Mouse (Mus musculus) ovary, adult 18-20 months (tissue): ENCODE results near the gene Tnfaip8l1.

Experiments used
- DNase-seq: peaks from one replicate; pipeline ENCODE4 v3.0.0; 2022; ENCODE audit warnings: low spot score, mixed read lengths

Gene Tnfaip8l1

DNA sequence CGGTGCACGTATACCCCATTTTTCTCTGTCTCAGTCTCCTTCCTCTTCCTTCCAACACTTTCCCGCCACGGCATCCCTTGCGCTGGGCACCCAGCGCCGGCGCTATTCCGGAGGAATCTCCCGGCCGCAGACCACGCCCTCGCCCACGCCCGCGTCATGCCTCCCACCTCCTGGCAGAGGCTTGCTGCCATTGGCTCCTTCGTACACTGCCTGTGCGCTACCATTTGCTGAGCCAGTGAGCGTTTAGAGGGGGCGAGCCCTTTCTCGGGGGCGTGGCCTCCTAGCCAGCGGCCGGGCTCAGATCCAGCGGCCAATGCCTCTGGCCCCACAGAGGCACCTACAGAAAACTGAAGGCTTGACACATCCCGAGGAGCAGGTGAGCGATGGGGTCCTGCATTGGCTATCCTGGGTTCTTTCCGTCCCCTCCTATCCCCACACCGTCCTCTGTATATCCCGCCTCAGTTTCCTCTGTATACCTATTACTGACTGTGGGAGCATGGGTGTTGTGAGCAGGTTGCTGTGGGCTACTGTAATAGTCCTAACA lies at the start of gene Tnfaip8l1:
TSS of gene Tnfaip8l1 (plus strand) at position 247 of the 544 bp plus-strand sequence.
- DNase-seq, result peak; percentile 93

DNA sequence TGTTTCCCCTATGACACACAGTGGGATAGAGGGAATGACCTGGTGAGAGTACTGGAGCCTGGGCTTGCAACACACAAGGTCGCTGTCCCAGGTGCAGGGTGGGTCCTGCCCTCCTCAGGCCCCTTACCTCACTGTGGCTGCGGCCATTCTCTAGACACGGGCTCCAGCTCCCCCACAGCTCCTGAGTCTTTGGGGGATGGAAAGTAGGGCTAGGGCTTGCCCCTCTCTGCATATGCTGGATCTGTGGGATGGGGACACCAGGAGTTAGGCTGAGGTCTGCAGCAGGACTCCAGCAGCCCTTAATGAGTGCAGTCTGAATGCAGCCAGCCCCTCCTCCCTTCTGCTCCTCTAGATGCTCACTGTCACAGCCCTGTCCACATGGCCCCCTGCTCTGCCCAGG lies 49.5 kb upstream of the Tnfaip8l1 start:
- DNase-seq, result no peak

DNA sequence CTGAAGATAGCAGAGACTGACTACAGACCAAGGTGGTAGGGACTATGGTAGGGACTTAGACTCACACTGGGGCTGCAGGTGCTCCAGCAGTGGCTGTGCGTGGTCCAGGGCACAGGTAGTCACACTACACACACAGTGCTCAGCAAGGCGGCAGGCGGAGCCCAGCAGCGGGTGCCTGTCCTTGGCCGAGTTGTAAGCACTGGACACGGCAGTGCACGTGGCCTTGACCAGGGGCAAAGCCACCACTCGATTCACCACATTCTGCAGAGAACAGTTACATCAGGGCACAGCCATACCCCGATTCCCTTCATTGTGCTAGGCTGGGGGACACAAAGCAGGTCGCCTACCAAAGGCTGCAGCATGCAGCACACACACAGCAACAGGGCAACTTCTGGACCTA lies 46.1 kb upstream of the Tnfaip8l1 start:
- DNase-seq, result no peak

DNA sequence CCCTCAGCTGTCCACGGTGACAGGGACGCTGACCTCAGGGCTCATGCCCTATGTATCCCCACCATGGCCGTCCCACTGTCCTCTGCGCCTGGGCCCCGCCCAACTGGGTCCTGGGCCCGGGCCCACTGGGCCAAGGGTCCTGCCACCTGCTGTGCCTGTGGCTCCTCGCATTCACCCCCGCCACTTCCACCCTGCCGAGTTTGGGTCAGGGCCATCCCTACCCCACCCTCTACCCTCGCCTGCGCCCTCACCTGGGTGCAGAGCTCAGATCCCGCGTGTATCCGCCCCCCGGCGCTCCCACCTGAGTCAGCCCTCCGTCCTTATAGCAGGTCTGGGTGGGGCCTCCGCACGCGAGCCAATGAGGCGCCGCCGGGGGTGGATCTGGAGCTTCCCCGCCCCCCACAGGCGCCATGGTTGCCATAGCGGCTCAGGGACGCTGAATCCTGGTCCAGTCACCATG lies 45.0 kb upstream of the Tnfaip8l1 start, which contains the start of gene Plin5:
TSS of gene Plin5 (minus strand) at position 346 of the 460 bp plus-strand sequence.
- DNase-seq, result no peak

DNA sequence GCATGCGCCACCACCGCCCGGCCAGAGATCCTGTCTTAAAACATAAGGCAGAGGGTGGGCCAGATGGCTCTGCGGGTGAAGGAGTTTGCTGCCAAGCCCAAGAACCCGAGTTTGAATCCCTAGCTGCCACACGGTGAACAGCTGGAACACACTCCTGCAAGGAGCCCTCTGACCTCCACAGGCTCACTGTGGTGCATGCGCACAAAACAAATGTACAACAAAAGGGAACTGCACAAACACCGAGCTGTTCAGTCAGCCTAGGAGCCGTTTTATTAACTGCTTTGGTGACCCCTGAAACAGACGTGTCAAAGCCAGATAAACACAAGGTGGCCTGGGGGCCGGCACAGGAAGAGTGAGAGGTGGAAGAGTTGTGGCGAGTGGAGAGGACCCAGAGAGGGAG lies 42.8 kb upstream of the Tnfaip8l1 start:
- no peak for DNase-seq

DNA sequence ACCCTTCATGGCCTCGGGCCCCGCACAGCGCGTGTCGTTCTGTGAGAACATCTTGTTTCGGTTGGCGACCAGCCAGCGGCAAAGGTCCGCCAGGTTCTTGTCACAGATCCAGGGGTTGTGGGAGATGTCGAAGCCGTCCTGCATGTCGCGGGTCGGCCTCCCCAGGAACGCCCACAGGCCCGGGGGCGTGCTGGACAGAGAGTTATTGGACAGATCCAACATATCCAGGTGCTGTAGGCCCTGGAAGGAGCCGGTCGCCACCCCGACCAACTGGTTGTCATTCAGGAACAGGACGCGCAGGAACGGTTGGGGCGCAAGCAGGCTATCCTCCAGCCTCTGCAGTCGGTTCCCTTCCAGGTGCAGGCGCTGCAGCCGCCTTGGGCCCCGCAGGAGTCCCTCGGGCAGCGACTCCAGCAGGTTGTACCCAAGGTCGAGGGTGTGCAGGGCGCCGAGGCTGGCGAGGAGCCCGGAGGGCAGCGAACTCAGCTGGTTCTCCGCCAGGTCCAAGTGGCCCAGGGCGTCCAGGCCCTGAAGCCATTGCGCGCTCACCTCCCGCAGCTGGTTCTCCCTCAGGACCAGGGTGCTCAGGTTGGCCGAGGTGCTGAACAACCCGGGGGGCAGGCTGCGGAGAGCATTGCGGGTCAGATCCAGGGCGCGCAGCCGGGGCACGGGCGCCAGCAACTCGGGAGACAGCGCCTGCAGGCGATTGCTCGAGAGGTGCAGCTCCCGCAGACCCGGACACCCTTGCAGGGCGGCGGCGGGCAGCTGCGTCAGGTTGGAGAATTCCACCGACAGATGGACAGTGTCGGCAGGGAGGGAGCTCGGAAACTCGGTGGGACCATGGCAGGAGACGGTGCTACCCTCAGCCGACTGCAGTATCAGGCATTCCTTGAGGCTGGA lies 42.0 kb upstream of the Tnfaip8l1 start:
- peak; percentile 52 for DNase-seq

DNA sequence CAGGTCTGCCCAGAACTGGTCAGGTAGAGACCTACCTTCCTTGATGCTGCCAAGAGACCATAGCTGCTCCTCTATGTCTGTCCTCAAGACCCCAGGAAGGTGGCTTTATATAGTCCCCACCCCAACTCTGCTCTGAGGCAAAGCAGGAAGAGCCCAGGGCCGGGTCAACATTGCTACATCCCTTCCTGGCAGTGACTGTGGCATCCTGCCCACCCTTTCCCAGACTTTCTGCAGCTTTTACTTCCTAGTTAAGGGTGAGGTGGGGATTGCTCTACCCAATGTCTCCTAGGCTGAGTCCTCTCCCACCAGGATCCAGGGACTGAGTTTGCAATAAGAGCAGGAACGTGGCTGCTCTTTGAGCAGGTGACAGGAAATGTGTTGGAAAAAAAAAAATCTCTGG lies 40.5 kb upstream of the Tnfaip8l1 start, which contains the start of gene Lrg1:
TSS of gene Lrg1 (minus strand) at position 176 of the 400 bp plus-strand sequence.
- no peak for DNase-seq

DNA sequence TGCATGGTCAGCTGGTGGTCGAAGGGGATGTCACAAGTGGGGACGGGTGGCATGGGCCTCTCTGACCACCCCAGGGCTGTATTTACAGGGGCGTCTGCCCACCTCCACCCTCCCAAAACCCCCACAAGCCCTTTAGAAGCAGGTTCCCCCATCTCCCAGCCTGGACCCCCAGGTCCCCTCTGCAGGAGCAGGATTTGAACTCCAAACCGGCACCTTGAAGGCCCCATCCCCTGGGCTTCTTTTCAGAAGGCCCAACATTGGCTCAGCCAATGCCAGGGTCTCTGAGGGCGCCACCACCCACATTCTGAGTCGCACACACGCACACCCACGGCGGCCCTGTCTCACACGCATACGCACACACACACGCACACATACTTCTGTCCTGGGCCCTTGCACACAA lies 39.1 kb upstream of the Tnfaip8l1 start:
- DNase-seq, result no peak

DNA sequence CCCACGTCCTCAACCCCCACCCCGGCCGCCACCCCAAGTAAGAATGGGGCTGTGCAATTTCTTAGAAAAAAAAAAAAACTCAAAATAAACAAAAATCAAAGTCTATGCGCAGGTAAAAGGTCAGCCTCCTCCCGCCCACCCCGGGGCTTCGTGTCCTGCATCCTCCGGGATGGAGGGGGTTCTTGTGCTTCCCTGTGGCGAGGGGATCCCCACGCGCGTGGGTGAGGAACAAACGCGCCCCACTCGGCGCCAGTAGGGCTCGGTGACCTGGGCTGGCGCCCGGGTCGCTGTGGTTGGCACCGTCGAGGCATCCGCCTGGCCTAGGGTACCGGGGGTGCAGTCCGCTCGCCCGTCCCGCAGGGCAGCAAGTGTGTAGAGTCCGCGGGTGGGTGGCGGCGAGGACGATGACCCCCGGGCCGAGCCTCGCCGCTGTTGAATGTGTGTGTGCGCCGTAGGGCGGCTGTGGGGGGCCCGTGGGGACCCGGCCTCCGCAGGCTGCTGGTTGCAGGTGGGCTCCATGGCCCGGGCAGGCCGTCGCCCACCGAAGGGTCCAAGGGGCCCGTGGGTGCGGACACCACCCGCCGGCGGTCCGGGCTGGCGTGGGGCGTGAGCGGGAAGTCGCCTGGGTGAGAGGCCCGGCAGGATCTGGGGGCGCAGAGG lies 38.5 kb upstream of the Tnfaip8l1 start:
- no peak for DNase-seq

DNA sequence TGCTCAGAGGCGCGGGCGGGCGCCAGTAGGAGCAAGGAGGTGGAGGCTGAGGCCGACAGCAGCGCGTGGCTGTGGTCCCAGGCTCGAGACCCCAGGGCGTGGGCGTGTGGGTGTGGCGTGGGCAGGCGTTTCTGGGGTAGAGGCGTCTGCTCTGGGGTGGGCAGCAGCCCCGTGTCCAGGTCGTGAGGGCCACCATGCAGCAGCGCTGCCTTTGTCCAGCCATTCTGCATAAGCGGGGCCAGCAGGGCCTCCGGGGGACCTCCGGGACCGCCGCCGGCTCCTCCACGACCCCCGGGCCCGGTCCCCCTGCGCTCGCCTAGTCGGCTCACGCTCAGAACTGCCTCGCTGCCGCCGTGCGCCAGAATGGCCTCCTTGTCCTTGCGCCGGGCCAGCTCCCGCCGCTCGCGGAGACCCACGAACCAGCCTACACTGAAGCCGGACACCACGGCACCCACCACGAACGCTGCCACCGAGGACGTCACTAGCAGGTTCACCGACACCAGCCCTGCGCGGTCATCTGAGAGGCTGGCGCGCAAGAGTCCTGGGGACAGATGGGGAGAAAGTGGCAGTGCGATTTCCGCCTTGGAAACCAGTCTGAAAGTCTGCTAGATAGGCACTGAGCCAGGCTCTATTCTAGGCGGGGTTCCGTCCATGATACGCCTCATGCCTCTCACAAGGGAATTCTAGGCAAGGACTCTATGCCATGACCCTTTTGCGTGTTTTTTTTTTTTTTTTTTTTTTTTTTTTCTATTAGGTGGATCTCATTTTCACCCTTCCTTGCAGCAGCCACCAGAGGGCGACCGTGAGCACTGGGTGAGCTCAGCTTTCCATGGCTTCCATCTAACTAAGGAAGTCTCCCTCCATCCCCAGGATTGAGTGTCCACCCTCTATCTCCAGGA lies 37.7 kb upstream of the Tnfaip8l1 start:
- no peak for DNase-seq

DNA sequence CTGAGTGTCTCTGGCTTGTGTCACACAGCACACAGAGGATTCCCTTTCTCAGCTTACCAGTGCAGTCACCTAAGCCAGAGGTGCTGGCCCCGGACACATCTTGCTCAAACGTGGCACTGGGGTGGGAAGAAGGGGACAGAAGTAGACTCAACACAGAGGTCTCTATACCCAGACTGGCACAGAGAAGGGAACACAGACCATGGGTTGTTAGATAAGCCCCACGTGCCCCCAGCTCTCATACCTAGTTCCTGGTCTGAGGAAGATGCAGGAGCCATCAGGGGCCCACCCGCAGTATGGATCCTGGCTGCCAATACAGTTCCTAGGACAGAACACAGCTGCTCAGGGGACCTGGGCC lies 37.0 kb upstream of the Tnfaip8l1 start:
- no peak for DNase-seq

DNA sequence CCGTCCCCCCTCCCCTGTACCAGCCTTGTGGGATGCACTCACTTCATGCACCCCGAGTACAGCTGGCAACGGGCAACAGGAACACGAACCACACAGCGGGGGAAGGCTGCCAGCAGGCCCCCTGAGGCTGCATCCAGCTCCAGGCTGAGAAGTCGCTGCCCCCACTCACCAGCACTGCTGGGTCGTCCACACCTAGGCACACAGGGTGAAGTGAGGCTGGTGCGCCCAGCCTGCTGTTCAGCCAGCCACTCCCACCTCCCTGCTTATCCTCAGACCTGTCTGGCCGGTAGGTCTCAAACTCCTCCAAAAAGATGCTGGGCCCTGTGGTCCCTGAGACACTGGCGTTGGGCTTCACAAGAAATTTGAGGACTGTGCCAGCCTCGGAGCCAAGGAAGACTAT lies 36.1 kb upstream of the Tnfaip8l1 start:
- DNase-seq, result no peak

DNA sequence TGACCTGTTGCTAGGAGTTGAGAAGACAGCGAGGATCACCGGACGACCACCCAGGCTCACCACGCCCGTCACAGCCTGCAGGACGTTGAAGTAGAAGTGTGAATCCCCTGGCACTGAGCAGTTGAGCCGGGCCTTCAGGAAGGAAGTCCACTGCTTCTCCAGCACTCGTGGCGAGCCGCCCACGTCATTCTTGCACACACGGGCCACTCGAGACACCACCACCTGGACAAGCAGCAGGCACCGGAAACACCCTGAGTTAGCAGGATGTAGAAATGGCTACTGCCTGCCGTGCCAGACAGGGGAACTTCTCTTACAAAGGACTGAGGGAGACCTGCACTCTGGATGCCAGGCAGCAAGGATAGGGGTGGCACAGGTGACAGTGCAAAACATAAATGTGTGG lies 34.0 kb upstream of the Tnfaip8l1 start:
- DNase-seq, result no peak

DNA sequence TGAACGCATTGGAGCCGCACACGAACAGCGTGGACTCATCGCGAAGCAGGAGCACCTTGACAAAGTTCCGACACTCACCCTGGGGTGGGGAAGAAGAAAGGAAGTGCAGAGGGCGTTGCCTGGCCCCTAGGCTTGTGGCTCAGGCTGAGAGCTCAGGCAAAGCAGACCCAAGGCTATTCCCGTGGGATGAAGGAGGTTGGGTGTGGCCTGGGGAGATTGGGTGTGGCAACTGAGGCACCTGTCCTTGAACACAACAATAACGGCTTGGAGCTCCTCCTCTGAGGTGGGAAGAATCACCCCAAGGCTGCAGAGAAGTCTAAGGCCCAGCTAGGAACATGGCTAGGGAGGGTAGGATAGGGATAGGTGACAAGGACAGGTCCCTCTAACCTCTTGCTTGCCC lies 31.1 kb upstream of the Tnfaip8l1 start:
- DNase-seq, result no peak

DNA sequence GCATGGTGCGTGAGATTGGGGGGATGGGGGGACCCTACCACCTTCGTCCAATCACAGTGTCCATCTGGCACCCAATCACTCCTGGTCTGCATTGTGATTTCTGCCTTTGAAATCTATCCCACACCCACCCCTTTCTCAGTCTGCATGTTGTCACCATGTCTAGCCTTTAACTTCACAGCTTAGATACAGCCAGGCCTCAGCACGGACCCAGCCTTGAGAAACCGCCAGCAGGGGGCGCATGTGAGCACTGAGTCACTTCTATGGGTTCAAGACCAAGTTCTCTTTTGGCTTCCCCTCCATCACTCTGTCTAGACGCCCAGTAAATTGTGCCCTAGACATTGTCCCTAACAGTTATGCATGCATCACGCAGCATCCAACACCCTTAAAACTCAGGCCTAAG lies 30.5 kb upstream of the Tnfaip8l1 start:
- no peak for DNase-seq

DNA sequence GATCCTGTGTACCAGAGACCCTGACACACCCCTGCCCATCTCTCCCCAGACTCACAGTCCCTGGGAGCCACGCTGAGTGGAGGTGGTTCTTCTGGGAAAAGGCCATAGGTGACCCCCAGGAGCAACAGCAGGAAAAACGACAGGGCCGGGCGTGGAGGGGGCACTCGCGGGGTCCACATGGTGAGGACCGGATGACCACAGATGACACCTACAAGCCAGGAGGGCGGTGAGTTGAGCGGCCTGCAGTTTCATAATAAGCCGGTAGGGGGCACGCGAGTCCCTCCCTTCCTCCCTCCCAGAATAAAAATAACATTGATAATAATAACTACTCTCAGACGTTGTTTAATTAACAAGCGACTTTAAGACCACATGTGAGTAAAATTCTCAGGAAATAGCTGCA lies 29.6 kb upstream of the Tnfaip8l1 start:
- no peak for DNase-seq

DNA sequence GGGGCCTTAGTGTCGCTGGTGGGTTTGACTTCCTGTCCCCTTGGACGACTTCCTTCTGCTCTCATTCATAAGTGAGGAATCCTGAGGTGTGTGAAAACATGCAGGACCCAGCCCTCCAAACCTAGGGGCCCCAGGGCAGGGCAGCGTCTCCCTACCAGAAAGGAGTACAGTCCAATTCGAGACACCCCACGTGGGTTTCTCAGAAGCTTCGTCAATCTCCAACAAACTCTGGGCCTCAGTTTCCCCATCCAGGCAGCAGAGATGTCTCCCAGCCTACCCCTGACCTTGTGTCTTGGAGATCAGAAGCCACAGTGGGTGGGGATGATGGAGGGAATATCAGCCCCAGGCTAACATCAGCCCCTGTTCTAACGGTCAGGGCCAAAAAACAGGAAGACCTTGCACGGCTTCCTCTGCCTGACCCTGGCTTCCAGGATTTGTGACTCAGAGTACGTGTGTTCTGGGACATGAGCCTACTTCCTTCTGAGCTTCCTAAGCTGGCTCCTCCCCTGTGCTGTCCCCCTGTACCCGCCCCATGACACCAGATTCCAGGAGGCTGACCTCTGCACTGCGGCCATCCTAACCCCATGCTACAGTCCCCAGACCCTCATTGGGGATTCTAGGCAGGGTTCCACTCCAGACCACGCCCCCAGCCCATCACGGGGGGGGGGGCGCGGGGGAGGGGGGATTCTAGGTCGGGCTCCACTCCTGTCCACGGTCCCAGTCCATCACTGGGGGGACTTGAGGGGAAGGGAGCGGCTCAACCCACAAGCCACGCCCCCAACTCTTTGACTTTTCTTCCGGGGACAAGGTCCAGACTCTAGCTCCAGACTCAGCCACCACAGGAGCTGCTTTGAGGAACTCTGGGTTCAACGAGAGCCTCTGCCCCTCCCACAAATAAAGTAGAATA lies 28.6 kb upstream of the Tnfaip8l1 start:
- DNase-seq, result no peak

DNA sequence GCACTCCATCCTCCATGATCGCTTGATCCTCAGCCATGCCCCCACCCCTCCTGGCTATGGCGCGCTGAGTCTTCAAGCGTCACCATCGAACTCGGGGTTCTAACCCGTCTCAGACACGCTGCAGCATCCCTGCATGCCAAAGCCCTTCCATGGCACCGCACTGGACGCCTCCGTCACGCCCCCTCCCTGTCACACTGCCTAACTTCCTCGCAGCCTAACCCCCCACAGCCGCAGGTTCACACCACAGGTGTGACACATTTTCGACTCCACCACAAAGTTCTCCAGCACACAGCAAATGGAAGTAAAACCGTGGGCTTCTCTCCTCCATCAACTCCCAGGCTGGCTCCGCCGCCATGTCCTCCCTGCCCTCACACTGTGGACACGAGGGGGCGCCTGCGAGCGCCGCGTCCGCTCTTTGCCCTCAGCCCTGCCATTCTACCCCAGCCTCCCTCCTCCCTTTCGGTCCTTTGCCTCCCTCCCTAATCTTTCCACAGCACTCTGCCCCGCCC lies 27.8 kb upstream of the Tnfaip8l1 start:
- DNase-seq, result no peak

DNA sequence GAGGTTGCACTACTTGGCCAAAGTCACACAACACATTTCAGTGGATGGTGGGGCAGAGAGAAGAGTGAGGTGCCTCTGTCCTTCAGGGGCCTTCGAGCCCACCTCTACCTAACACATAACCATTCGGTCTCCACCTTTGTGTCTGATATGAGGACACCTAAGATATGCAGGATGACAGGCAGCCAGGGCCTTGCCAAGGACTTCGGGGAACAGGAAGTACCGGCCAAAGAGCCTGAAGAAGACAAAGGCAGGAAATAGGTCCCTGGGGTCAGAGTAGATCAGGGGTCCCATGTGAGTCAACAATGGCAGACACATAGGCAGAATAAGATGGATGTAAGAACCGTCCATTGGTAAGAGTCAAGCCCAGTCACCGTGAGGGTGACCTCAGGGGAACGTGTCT lies 25.7 kb upstream of the Tnfaip8l1 start:
- no peak for DNase-seq

DNA sequence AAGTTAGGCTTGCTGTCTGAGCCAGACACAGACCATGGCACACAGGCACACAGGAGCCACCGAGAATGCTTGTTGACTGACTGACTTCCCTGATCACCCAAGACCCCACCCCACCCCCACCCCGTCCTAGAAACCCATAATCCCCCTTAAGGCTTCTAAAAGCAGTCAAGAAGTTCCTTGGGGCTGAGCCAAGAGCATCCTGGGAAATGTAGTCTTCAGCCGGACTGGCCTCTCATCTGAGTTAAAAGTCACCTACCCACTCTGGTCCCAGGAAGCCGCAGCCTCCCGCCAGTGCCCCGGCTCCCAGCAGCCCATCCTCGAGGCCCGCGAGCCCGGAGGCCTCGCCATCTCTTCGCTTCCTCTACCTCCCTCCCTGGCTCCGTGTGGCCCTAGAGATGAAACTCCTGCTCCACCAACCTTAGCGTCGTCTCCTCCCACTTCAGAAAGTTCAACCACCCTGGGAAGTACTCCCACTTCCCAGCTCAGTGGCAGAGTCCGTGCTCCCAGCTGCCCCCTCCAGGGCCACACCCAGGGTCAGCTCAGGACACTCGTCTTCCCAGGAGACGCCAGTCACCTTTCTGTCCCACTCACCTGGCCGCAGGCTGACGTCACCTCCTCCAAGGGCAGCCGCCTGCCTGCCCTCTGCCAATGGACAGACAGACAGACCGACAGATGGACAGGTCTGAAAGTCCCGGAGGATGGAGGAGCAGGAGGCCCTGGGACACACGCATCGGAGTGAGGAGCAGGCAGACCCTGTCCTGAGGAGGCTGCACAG lies 24.3 kb upstream of the Tnfaip8l1 start:
- DNase-seq, result no peak
